Mouse (Mus musculus) forebrain, embryonic 10.5 days (tissue): ENCODE results near the gene Tkfc. TPM values are rescaled to one million over a fixed set of nuclear protein-coding genes. Genes with fewer than 3 reads are reported as not detected.

ENCODE experiments used
- DNase-seq: peaks from one replicate; pipeline ENCODE4 v3.0.0-alpha.2; 2017; ENCODE audit warnings: low spot score; ENCODE audit errors: extremely low spot score
- H3K27ac ChIP-seq: fragments of 300-500 bp; sonication (generic); 2 replicates; pipeline ENCODE4 v1.5.1; 2016; ENCODE audit warnings: mild to moderate bottlenecking
- H3K27me3 ChIP-seq: fragments of 300-500 bp; sonication (generic); 2 replicates; pipeline ENCODE4 v1.6.1; 2016; ENCODE audit warnings: mild to moderate bottlenecking; ENCODE audit not compliant: poor library complexity, severe bottlenecking
- H3K36me3 ChIP-seq: fragments of 300-500 bp; sonication (generic); replicated peaks from 2 replicates; pipeline ENCODE4 v1.6.1; 2016; ENCODE audit warnings: mild to moderate bottlenecking, moderate library complexity
- H3K4me1 ChIP-seq: fragments of 300-500 bp; sonication (generic); 2 replicates; pipeline ENCODE4 v1.6.1; 2016
- H3K4me3 ChIP-seq: fragments of 300-500 bp; sonication (generic); 2 replicates; pipeline ENCODE4 v1.5.1; 2016; ENCODE audit warnings: mild to moderate bottlenecking, moderate library complexity
- H3K9me3 ChIP-seq: fragments of 300-500 bp; sonication (generic); 2 replicates; pipeline ENCODE4 v1.6.1; 2016; ENCODE audit warnings: mild to moderate bottlenecking, moderate library complexity
- WGBS: fragments of 180-500 bp; shearing (Covaris S2); methylation state at CpG from one replicate; pipeline ENCODE4 v1.1.7; 2016; 5-methylcytosine and 5-hydroxymethylcytosine counted together
- polyA plus RNA-seq: library from polyadenylated mRNA; unstranded; fragments of >200 nt; fragmentation: Nextera tagmentation; extraction: Ambion mirVana; gene quantifications from 2 replicates; pipeline ENCODE4 v1.2.1, GENCODE M21; 2016

Tkfc gene
- polyA plus RNA-seq, 1 experiment from 2014 or later, result 21.1 TPM

DNA sequence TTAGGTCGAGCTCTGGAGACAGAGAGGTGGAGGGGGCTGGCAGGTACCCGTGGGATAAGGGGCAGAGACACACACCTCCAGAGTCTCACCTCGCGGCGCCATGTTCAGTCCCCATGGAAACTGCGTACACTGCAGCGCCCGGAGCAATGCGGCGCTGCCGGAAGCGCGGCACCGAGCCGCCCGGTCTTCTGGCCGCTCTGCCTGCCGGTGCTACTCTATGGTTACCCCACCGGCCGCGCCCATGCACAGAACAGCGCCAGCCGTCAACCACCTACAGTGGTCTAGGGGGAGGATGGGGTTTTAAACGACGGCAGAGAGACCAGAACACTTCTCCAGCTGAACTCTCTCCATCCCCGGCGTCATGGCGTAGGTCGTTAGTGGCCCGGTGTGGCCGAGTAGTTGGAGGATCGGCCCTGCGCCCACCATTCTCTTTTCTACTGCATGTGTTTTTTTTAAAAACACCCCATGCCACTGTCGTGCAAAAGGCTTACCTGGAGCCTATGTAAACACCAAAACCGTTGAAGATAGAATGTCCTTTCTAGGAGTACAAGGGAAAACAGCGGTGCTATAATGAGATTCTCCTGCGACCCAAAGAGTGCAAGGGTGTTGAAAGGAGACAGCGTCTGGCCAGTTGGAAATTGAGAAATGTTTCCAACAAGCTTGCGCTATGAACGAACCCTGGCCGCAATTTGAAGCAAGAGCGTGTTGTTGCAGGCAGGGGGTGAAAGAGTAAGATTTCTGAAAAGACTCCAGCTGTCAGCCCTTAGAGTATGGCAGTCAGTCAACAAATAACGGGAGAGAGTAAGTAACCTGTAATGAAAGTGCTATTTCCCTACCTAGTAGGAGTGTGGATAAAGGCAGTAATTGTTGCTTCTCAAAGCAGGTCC, 49.6 kb downstream of the Tkfc start, which contains the start of gene Tmem216:
Gene Tmem216, minus strand, starts transcription at position 615 of the 887 bp plus-strand sequence.
- peak; percentile 78 for DNase-seq
- H3K27me3 ChIP-seq, result no peaks in the 10 kb centered on the region
- no peaks in the 10 kb centered on the region for H3K9me3 ChIP-seq
- 3% methylated on average over 43 of the region's 43 CpGs for WGBS
- H3K36me3 ChIP-seq, result peaks cover 28% of the 10 kb centered on the region
- H3K27ac ChIP-seq, result peak within 1 kb of the TSS; percentile 87
- peak within 1 kb of the TSS; percentile 73 for H3K4me3 ChIP-seq
- peaks cover 24% of the 10 kb centered on the region for H3K4me1 ChIP-seq

DNA sequence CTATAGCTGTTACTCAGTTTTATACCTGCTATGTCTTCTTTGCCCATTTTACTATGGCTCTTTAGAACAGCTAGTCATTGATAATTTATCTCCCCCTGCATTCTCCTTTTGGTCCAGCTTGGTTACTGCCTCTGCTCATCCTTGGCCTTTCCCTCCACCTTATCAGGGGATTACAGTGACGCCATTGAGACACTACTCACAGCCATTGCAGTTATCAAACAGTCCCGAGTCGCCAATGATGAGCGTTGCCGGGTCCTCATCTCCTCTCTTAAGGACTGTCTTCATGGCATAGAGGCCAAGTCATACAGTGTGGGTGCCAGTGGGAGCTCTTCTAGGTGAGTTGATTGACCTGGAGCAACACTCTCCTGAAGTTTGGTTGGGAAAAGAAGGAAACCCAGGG, 66.0 kb downstream of the Tkfc start:
- Histone ChIP-seq H3K27ac (no peak overlapping the region), H3K36me3 (peaks cover 99% of the 10 kb centered on the region), H3K4me1 (no peaks in the 10 kb centered on the region; the same call in 1 of the 2 replicates), H3K9me3 (no peaks in the 10 kb centered on the region), H3K27me3 (no peaks in the 10 kb centered on the region), H3K4me3 (no peak overlapping the region)
- 89% methylated on average over 5 of the region's 5 CpGs for WGBS
- DNase-seq, result no peak

Other genes with a start within 250 kb of the Tkfc start
- 0.77 and 2.6 TPM in 2 replicates for gene Syt7, start 216.6 kb downstream of the Tkfc start, polyA plus RNA-seq
- 0.44 and 0.45 TPM in 2 replicates for gene Lrrc10b, start 148.2 kb downstream of the Tkfc start, polyA plus RNA-seq
- gene Ppp1r32, start 122.7 kb downstream of the Tkfc start, polyA plus RNA-seq, result 0.16 and 0.24 TPM in 2 replicates
- gene Cpsf7, start 80.4 kb downstream of the Tkfc start, polyA plus RNA-seq, result 57.3 and 57.6 TPM in 2 replicates
- 64.4 and 65.8 TPM in 2 replicates for gene Sdhaf2, start 79.5 kb downstream of the Tkfc start, polyA plus RNA-seq
- gene Tmem216, start 49.4 kb downstream of the Tkfc start, polyA plus RNA-seq, result 67.1 TPM in 2 replicates
- gene Cyb561a3, start 28.5 kb downstream of the Tkfc start, polyA plus RNA-seq, result 15.3 and 16.7 TPM in 2 replicates
- 62.4 and 66.2 TPM in 2 replicates for gene Tmem138, start 28.3 kb downstream of the Tkfc start, polyA plus RNA-seq
- gene Ddb1, start 327 bp downstream of the Tkfc start, polyA plus RNA-seq, result 465 and 471 TPM in 2 replicates
- gene Vwce, start 28.6 kb upstream of the Tkfc start, polyA plus RNA-seq, result 0.38 and 0.85 TPM in 2 replicates
- gene Pga5, start 72.4 kb upstream of the Tkfc start, polyA plus RNA-seq, result not detected in 2 replicates
- gene Vps37c, start 83.1 kb upstream of the Tkfc start, polyA plus RNA-seq, result 33.5 and 36.1 TPM in 2 replicates
- not detected in 2 replicates for gene Cd5, start 133.3 kb upstream of the Tkfc start, polyA plus RNA-seq
- gene Cd6, start 224.4 kb upstream of the Tkfc start, polyA plus RNA-seq, result not detected in 2 replicates
- 0.32 and 0.37 TPM in 2 replicates for gene Slc15a3, start 234.1 kb upstream of the Tkfc start, polyA plus RNA-seq